Mouse (Mus musculus) frontal cortex, postnatal 36 days (tissue): Measurements from ENCODE around the gene Gm11096.

Source experiments
- DNase-seq, 2 experiments: peaks; one replicate each; pipeline ENCODE4 v3.0.0; 2022; ENCODE audit warnings: low spot score in 2 of 2

Gene Gm11096

DNA sequence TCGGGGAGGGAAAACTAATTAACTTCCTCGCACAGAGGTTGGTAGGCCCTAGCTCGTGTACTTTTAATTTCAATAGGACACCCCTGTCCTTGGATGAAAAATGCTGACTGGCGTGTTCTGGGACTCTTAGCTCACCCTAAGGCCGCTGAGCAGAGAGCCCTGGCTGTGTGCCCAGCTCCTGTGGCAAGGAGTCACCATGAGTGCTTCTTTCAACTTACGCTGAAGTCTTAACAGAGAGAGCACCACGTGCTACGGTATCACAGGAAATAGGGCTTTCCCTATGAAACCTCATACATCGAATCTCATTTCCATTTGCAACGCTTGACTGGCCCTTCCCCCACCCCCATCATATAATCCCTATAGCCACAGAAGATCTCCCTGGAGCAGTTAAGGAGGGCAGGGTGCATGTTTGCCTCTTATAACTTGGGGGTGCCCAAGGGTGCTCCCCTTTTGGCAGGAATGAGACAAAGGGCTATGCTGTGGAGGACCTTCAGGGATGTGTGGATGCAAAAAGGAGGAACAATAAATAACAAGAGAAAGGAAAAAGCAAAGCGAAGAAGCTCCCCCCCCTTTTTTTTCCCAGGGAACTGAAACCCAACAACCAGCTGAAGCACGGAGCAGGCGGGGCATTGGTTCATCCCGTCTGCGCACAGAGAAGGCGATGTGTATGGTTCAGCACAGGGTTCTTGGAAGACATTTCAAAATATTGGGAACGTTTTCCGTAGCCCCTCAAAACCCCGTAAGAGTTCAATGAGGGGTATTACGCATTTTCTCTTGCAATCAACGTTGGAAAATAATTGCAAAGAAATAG lies 39.0 kb downstream of the Gm11096 start:
- DNase-seq = no peak

DNA sequence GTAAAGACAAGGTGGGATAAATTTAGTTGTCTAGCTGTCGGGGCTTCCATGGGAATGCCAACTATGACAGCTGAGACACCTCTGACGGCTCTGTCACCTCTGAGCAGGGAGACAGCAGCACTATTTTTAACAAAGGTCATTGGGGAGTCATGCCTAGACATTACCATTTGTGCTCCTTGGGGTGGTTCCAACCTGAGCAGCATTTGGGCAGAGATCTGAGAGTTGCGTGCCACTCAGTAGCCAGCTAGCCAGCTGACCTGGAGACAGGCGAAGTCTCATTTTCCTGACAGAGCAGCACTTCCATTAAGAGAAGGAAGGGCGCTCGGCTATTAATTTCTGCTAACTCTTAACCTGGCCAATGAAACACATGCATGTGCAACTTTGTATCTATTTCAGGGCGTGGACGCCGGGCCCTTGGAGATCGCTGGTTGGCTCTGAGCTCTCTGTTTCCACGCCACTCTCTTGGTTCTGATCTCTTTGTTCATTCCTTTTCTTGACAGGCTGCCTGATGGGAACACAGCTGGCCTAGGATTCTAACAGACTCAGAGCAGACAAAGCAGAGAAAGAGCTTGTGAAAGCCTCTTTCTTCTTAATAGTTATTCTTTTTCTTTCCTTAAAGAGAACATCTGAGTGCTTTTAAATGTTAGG lies 40.4 kb downstream of the Gm11096 start:
- no peak for DNase-seq

DNA sequence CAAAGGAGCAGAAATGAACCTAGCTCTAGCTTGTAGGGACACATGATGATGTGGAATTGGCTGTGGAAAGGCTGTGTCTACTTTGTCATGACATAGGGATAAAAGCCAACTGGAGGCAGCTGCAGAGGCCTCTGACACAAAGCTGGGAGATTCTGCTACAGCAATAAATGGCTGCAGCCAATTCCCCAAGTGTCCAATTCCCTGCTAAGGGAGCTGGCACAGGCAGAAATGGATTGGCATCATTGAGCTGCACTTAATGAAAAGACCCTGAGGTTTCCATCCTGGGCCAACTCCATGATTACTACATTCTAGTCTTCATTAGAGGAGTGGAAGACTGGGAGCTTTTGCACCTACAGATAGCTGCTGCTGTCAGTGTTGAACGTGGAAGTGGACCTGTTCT lies 44.8 kb downstream of the Gm11096 start:
- no peak for DNase-seq
